Mouse (Mus musculus) brain, embryonic 14.5 days (tissue): ENCODE measurements around the gene Celf5. TPM values are rescaled to one million over a fixed set of nuclear protein-coding genes. Genes with fewer than 3 reads are reported as not detected.
A peak's percentile ranks its signal among the peaks of the same experiment; 100 is the strongest.

Source experiments
- DNase-seq: peaks from one replicate; pipeline ENCODE4 v3.0.0-alpha.2; 2011; ENCODE audit warnings: low read depth
- CTCF ChIP-seq: fragments of 200-500 bp; IDR thresholded peaks from 2 replicates; pipeline ENCODE4 v1.5.1; 2012; ENCODE audit warnings: inconsistent platforms, mild to moderate bottlenecking, moderate library complexity, borderline replicate concordance; ENCODE audit not compliant: insufficient read depth, insufficient read length; ENCODE audit errors: extremely low read depth
- POLR2A ChIP-seq: fragments of 200-500 bp; IDR thresholded peaks from 2 replicates; pipeline ENCODE4 v1.6.1; 2012; ENCODE audit warnings: mild to moderate bottlenecking, inconsistent platforms, borderline replicate concordance; ENCODE audit not compliant: poor library complexity, insufficient read depth, insufficient read length, severe bottlenecking; ENCODE audit errors: extremely low read depth
- polyA plus RNA-seq: library from polyadenylated mRNA; depleted of rRNA; stranded (reverse); fragments of >200 nt; gene quantifications from 2 replicates; pipeline ENCODE4 v1.2.3, GENCODE M21; 2012; rRNA removed

The Celf5 gene
- polyA plus RNA-seq, 1 experiment = 427 TPM

DNA sequence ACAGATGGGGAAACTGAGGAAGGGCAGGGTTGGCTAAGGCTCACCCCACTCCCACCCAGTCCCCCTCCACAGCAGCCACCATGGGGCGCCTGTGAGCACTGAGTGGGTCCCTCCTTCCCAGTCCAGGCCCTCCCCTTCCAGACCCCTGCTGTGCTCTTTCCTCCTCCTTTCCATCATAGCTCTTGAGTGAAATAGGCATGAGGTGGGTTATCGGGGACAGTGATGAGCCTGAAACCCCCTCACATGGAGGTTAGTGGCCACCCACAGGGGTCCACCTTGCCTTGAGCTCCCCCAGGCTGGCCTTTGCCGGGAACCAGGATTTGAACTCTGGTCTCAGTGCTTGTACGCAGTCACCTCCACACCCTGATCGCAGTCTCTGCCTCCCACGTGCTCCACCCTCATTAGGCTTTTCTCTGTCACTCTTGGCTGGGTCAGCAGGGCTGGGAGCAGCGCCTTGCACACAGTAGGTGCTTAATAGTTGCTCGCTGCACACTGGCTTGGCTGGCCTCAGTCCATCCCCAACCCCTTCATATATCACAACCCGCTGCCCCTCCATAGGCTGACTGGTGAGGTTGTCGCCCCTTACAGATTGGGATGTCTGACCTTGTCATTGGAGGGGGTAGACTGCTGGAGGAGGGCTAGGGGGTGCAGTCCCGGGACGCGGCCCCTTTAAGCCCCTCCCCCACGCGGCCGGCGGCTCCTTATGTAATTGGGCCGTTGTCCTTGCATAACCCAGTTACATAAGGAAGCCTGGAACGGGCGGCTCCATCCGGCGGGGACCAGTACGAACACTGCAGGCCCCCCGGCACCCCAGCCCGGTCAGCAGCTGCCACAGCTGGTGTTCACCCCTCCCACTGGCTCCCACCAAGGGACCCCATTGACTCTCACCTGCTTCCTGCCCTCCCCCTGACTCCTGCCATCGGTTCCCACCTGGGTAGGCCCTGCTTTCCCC, 68.9 kb downstream of the Celf5 start:
- no peak for TF ChIP-seq CTCF
- TF ChIP-seq POLR2A = no peak

GRCm38 (mm10) chr10:81412586-81413309, 69.8 kb downstream of the Celf5 start:
- no peak for TF ChIP-seq POLR2A
- TF ChIP-seq CTCF = no peak
- DNase-seq = no peak

More for the DNA sequence above, 68.9 kb downstream of the Celf5 start:
- DNase-seq = peak; percentile 80

GRCm38 (mm10) chr10:81411471-81412400, 70.8 kb downstream of the Celf5 start:
- peak; percentile 81 for DNase-seq
- TF ChIP-seq POLR2A (no peak), CTCF (no peak)

DNA sequence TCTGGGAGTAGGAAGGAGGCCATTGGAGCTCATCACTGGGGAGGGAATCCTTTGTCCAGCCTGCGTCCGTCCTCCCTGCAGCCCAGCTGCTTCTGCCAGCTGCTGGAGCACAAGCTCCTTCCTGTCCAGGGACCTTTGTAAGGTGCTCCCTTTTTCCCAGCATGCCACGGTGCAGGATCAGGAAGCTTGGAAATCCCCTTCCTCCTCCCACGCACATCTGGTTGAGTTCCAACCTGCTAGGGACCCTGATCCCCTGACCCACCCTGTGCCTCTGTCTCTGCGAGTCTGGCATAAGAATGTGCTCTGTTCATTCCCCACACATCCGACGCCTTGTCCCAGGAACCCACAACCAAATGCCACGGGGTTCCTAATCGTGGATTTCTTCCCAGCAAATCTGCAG, 71.5 kb downstream of the Celf5 start:
- TF ChIP-seq CTCF (no peak), POLR2A (no peak)
- DNase-seq = no peak

- TF ChIP-seq CTCF (no peak), POLR2A (no peak)
- DNase-seq = no peak
Observed at GRCm38 (mm10) chr10:81410350-81410749, 72.2 kb downstream of the Celf5 start.

GRCm38 (mm10) chr10:81409330-81409729, 73.2 kb downstream of the Celf5 start:
- DNase-seq = no peak
- TF ChIP-seq POLR2A (no peak), CTCF (no peak)

Other genes with a start within 250 kb of the Celf5 start
- 59.8 and 63.6 TPM in 2 replicates for gene Zfr2, start 249.6 kb downstream of the Celf5 start, polyA plus RNA-seq
- 30.6 and 31.9 TPM in 2 replicates for gene Matk, start 229.8 kb downstream of the Celf5 start, polyA plus RNA-seq
- gene Mrpl54, start 215.8 kb downstream of the Celf5 start, polyA plus RNA-seq = 67.0 and 72.1 TPM in 2 replicates
- 45.2 and 47.0 TPM in 2 replicates for gene Apba3, start 215.7 kb downstream of the Celf5 start, polyA plus RNA-seq
- 4.6 and 4.9 TPM in 2 replicates for gene Tjp3, start 191.1 kb downstream of the Celf5 start, polyA plus RNA-seq
- 267 and 268 TPM in 2 replicates for gene Pip5k1c, start 189.7 kb downstream of the Celf5 start, polyA plus RNA-seq
- 41.4 and 44.3 TPM in 2 replicates for gene Cactin, start 161.6 kb downstream of the Celf5 start, polyA plus RNA-seq
- 5.0 and 5.3 TPM in 2 replicates for gene Tbxa2r, start 154.0 kb downstream of the Celf5 start, polyA plus RNA-seq
- gene Gipc3, start 139.4 kb downstream of the Celf5 start, polyA plus RNA-seq = 0.05 and 0.16 TPM in 2 replicates
- 49.5 and 63.8 TPM in 2 replicates for gene Hmg20b, start 132.2 kb downstream of the Celf5 start, polyA plus RNA-seq
- gene Mfsd12, start 125.2 kb downstream of the Celf5 start, polyA plus RNA-seq = 13.1 and 15.6 TPM in 2 replicates
- 0.19 and 0.25 TPM in 2 replicates for gene 4930404N11Rik, start 116.9 kb downstream of the Celf5 start, polyA plus RNA-seq
- 154 and 184 TPM in 2 replicates for gene Fzr1, start 104.2 kb downstream of the Celf5 start, polyA plus RNA-seq
- 64.0 and 67.4 TPM in 2 replicates for gene Dohh, start 98.3 kb downstream of the Celf5 start, polyA plus RNA-seq
- gene Gm48551, start 98.2 kb downstream of the Celf5 start, polyA plus RNA-seq = 6.8 and 9.6 TPM in 2 replicates
- gene Gm48552, start 93.7 kb downstream of the Celf5 start, polyA plus RNA-seq = 8.7 and 9.4 TPM in 2 replicates
- gene Smim24, start 89.7 kb downstream of the Celf5 start, polyA plus RNA-seq = 3.0 and 4.2 TPM in 2 replicates
- 9.2 and 16.7 TPM in 2 replicates for gene Nfic, start 27.1 kb downstream of the Celf5 start, polyA plus RNA-seq
- gene Ncln, start 13.7 kb upstream of the Celf5 start, polyA plus RNA-seq = 152 and 206 TPM in 2 replicates
- gene S1pr4, start 17.4 kb upstream of the Celf5 start, polyA plus RNA-seq = 0.54 and 0.59 TPM in 2 replicates
- 0.95 and 1.1 TPM in 2 replicates for gene Gna15, start 41.5 kb upstream of the Celf5 start, polyA plus RNA-seq
- gene Gna11, start 62.5 kb upstream of the Celf5 start, polyA plus RNA-seq = 110 and 115 TPM in 2 replicates
- 568 and 696 TPM in 2 replicates for gene Aes, start 76.8 kb upstream of the Celf5 start, polyA plus RNA-seq
- gene Tle2, start 91.9 kb upstream of the Celf5 start, polyA plus RNA-seq = 82.1 and 123 TPM in 2 replicates
- 5.3 and 8.2 TPM in 2 replicates for gene Tle6, start 118.4 kb upstream of the Celf5 start, polyA plus RNA-seq
- gene BC025920, start 123.6 kb upstream of the Celf5 start, polyA plus RNA-seq = 5.5 and 6.7 TPM in 2 replicates
- gene Sirt6, start 145.1 kb upstream of the Celf5 start, polyA plus RNA-seq = 75.9 and 83.4 TPM in 2 replicates
- gene Ankrd24, start 145.8 kb upstream of the Celf5 start, polyA plus RNA-seq = 74.1 and 85.9 TPM in 2 replicates
- 3.0 and 3.8 TPM in 2 replicates for gene Gm10778, start 166.3 kb upstream of the Celf5 start, polyA plus RNA-seq
- 6.6 and 6.9 TPM in 2 replicates for gene Zfp433, start 222.1 kb upstream of the Celf5 start, polyA plus RNA-seq